Mouse (Mus musculus) heart, postnatal 10 days (tissue): ENCODE data around the gene 4930404H24Rik. TPM values are rescaled to one million over a fixed set of nuclear protein-coding genes. Genes with fewer than 3 reads are reported as not detected.

Experiments
- DNase-seq, 2 experiments: peaks; one replicate each; pipeline ENCODE4 v3.0.0; 2021
- intact Hi-C: fragments of 180-260 bp; cut with DNase I; formaldehyde crosslinking; loops from one replicate; pipeline ENCODE4 v1.15.1; 2025
- total RNA-seq, 2 experiments: library from RNA; stranded (reverse); gene quantifications; 2 replicates each; pipeline ENCODE4 v1.2.3; 2021

Gene 4930404H24Rik
- total RNA-seq, result not detected

GRCm38 (mm10) chr2:153492573-153493392, at the start of gene 4930404H24Rik:
Gene 4930404H24Rik, plus strand, starts transcription at chr2:153492790.
- peak; percentile 65 to 68 for DNase-seq
- intact Hi-C loops, result no loop called here

DNA sequence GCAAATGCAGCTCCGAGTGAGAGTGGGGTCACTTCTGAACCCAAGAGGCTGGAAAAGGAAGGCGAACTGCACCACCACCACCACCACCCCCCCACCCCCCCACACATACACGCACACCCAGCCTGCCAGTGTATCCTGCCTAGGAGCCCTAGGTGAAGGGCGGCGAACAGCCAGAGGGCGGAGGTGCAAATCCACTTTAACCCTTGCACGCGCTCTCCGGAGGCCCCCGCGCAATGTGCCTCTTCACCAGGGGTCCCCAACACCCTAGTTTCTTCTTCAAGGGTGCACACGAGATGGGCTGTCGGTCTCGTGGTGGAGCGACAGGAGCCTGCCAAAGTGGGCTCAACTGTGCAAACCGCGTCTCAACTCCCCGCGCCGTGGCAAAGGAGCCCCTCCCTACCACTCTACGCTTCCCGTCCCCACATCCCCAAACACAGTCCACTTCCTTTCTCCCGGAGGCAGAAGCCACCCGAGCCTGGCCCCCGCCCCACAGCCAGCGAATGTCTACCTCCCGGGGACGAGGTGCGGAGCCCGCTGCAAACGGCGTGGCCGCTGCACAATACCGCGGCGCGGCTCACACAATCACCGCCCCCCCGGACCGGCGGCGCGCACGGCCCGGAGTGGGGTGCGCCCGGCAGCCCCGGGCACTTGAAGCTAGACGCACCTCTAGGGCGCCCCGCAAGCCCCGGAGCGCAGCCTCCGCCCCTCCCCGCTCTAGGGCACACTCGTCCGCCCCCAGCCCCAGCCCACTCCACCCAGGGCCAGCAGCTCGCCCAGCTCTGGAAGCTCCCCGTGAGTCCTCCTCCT, 49.0 kb upstream of the 4930404H24Rik start:
- intact Hi-C loops, result loop anchor here (2.0 kb wide), 1 partner anchor 99 kb away; the partner anchor contains the start of gene Asxl1
- DNase-seq, result peak; percentile 53 to 59

GRCm38 (mm10) chr2:153444254-153445136, 48.1 kb upstream of the 4930404H24Rik start:
- intact Hi-C loops, result loop anchor here (2.0 kb wide), 1 partner anchor 100 kb away; the partner anchor contains the start of gene Asxl1
- peak; percentile 72 to 76 for DNase-seq

GRCm38 (mm10) chr2:153445137-153446016, 47.2 kb upstream of the 4930404H24Rik start:
- DNase-seq, result peak in 1 of 2 experiments; percentile 46
- intact Hi-C loops, result loop anchor here (2.0 kb wide), 1 partner anchor 101 kb away; the partner anchor contains the start of gene Asxl1

GRCm38 (mm10) chr2:153446017-153446408, 46.6 kb upstream of the 4930404H24Rik start:
- intact Hi-C loops, result no loop called here
- DNase-seq, result peak; percentile 77 to 79

GRCm38 (mm10) chr2:153446476-153446875, 46.1 kb upstream of the 4930404H24Rik start:
- no peak for DNase-seq
- intact Hi-C loops, result no loop called here

- intact Hi-C loops, result no loop called here
- no peak for DNase-seq
These were observed 44.9 kb upstream of the 4930404H24Rik start for GRCm38 (mm10) chr2:153447719-153448118.

GRCm38 (mm10) chr2:153448519-153448918, 44.1 kb upstream of the 4930404H24Rik start:
- DNase-seq, result no peak
- intact Hi-C loops, result no loop called here

DNA sequence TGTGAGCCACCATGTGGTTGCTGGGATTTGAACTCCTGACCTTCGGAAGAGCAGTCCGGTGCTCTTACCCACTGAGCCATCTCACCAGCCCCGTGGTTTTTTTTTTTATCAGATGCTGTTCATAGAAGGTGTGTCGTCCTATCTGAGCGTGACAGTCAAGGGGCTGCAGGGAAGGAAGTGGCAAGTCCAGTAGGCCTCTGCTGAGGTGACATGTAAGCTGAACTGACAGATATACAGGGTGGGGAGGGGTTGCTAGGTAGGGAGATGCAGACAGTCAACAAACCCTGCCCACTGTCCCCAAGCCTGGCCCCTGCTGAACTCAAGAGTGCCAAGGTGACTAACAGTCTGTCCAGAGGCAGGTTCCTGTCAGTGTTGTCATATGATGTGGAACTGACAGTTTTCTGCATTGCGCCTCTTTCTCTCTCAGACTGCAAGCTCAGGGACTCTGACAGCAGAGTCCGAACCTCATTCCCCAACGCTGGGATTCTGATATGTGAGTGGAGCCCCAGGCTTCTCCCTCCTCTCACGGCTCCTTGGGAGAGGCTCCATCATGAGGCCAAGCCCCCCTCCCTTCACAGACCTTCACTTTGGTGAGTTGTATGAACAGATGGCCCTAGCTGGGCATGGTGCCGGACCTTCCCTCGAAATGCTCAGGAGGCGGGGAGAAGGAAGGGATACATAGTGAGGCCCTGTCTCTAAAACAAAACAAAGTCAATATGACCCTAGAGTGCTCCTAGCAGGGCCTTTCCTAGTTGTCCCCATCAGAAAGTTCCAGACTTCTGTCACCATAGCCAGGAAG, 38.4 kb upstream of the 4930404H24Rik start:
- DNase-seq, result no peak
- intact Hi-C loops, result no loop called here

DNA sequence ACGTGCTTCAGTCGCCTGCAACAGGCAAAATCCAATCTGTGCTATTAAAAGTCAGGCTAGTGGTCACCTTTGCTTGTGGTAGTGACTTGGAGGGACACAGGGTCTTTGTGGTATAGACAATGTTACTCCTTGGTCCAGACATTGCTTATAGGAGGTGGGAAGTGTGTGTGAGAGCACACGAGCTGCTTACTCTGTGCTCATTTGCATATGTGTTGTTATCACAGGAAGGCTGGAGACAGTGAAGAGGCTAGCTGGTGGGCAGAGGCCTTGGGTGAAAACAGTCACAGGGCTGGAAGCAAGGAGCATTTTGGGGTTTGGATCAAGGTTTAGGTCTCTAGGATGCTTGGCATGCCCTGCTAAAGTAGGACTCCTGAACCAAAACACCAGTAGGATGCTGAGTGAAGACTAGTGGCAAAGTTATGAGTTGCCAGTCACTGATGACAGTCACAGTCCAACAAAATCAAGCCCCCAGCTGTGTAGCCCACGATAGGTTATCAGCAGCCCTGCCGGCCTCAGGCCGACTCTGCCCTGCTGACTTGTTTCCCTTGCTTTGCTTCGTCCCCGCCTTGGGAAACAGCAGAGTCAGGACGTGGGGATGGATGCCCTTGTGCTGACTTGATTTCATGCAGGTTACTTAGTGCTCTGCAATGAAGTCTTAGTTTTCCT, 37.6 kb upstream of the 4930404H24Rik start:
- intact Hi-C loops, result no loop called here

DNA sequence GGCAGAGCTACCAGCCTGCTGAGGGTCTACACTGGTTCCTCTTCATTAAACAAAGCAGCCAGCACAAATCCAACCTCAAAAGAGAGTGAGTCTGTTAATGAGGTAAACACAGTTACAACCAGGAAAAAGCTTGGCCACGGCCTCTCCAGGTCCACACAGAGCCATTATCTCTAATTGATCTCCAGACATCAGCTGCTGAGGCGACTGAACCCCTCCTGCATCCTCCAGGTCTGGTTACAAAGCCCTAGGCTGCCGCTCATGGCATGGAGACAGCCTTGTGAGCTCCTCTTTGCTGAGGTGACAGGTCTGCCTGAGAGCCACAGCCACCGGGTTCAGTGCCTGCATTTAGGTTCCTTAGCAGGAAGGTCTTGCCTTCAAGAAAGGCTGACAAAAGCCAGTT, 35.1 kb upstream of the 4930404H24Rik start:
- intact Hi-C loops, result no loop called here
- DNase-seq, result no peak

More for the DNA sequence above, 37.6 kb upstream of the 4930404H24Rik start:
- no peak for DNase-seq

DNA sequence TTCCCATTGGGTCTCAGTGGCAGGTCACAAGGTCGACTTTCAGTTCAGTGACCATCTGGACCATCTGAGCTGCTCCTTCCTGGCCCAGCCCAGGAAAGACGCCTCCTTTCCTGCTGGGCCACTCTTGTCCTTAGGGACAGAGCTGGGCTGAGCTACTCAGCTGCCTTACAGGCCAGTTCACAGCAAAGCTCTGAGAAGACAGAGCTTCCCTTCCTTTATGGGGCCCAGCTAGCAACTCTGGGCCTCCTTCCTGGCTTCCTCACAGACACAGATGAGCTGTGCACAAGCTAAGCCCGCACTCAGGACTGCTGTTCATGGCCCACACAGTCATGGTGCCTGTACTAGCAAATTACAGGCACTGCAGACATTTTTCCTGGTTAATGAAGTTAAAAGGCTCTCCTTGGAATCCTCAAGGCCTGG, 34.6 kb upstream of the 4930404H24Rik start:
- DNase-seq, result peak; percentile 63 to 67
- intact Hi-C loops, result no loop called here

- no peak for DNase-seq
- intact Hi-C loops, result no loop called here
These were observed 29.3 kb upstream of the 4930404H24Rik start for GRCm38 (mm10) chr2:153463257-153463656.

DNA sequence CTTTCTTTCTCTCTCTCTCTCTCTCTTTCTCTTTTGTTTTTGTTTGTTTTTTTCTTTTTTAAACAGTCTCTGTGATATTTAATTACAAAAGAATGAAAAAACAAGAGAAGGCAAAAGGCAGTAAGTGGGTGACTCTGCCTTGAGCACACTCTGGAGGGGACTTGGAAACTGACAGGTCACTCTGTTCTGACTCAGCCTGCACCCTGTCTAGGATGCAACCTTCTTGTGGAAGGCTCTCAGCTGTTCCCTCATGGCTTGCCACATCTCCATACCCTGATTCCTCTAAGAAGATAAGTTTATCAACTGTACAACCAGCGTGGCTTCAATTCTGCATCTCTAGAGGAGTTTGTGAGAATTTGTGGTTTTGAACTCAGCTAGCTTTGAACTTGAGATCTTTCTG, 25.2 kb upstream of the 4930404H24Rik start:
- intact Hi-C loops, result no loop called here
- DNase-seq, result no peak

GRCm38 (mm10) chr2:153469317-153469716, 23.3 kb upstream of the 4930404H24Rik start:
- DNase-seq, result no peak
- intact Hi-C loops, result no loop called here

GRCm38 (mm10) chr2:153469764-153470163, 22.8 kb upstream of the 4930404H24Rik start:
- intact Hi-C loops, result no loop called here
- DNase-seq, result no peak

GRCm38 (mm10) chr2:153470983-153471382, 21.6 kb upstream of the 4930404H24Rik start:
- intact Hi-C loops, result no loop called here
- no peak for DNase-seq
